Mouse (Mus musculus) C2C12 (cell line): ENCODE measurements around the gene Gnb3.

Source experiments
- CEBPB ChIP-seq: IDR thresholded peaks from one replicate; pipeline ENCODE4 v1.6.1; 2011; ENCODE audit warnings: low read depth, mild to moderate bottlenecking, control low read depth, moderate library complexity
- CTCF ChIP-seq: IDR thresholded peaks from one replicate; pipeline ENCODE4 v1.5.1; 2011; ENCODE audit not compliant: control insufficient read depth, insufficient read depth, insufficient read length
- MYOD1 ChIP-seq: IDR thresholded peaks from one replicate; pipeline ENCODE4 v1.6.1; 2011; ENCODE audit warnings: low read depth; ENCODE audit not compliant: control insufficient read depth, insufficient read length
- MYOG ChIP-seq: IDR thresholded peaks from one replicate; pipeline ENCODE4 v1.6.1; 2011; ENCODE audit not compliant: control insufficient read depth, insufficient read length; ENCODE audit errors: extremely low read depth

GRCm38 (mm10) chr6:124814448-124814847 lies 25.6 kb downstream of the Gnb3 start:
- no peak for TF ChIP-seq CTCF
- no peak for TF ChIP-seq CEBPB
- no peak for TF ChIP-seq MYOD1
- no peak for TF ChIP-seq MYOG
